Mouse (Mus musculus) spleen, adult 2 months (tissue): ENCODE results near the gene Akap2.

Experiments
- CTCF ChIP-seq: fragments of 200-500 bp; IDR thresholded peaks from 2 replicates; pipeline ENCODE4 v1.5.1; 2011; ENCODE audit warnings: mild to moderate bottlenecking, inconsistent platforms; ENCODE audit not compliant: insufficient read depth, insufficient read length, insufficient replicate concordance; ENCODE audit errors: extremely low read depth
- POLR2A ChIP-seq: fragments of 200-500 bp; IDR thresholded peaks from 2 replicates; pipeline ENCODE4 v1.6.1; 2011; ENCODE audit warnings: low read depth, low read length, inconsistent platforms

- TF ChIP-seq POLR2A (no peak), CTCF (no peak)
Observed at GRCm38 (mm10) chr4:57841911-57842310, 124.5 kb downstream of the Akap2 start.
